Mouse (Mus musculus) erythroblast, embryonic 14.5 days (primary cell): ENCODE measurements at regions not wholly inside any gene's neighbourhood (a gene's known extent, or its start where the extent isn't known, plus 50 kb on each side); places are given as distances from the start of the nearest gene placed in this dataset.

ENCODE experiments used
- GATA1 ChIP-seq: IDR thresholded peaks from 2 replicates; pipeline ENCODE4 v1.6.1; 2012; ENCODE audit warnings: low read length, inconsistent platforms, mixed read lengths
- TAL1 ChIP-seq: IDR thresholded peaks from 3 replicates; pipeline ENCODE4 v1.6.1; 2012; ENCODE audit warnings: low read length, inconsistent platforms, mixed read lengths

DNA sequence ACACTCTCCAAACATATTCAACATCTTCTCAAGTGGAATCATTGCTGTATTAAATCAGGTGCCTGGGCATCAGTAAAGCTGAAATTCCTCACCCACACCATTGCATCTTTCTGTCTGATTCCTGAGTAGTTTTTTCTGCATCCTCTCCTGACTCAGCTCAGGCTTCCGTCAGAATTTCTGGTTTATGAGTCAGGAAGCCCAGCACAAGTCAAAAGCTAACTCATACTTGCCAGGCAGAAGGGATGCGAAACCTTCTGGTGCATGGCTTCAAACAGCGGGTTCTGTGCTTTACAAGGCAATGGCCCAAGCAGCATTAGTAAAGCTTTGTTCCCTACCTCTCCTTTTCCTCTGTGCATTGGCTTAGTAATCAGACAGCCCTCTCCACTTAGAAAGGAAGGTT lies 155.7 kb upstream of the Ccdc122 start:
- TF ChIP-seq GATA1 = no peak
- TF ChIP-seq TAL1 = no peak
